Mouse (Mus musculus) E14TG2a.4 (cell line): ENCODE measurements around the gene Vasp.

Experiments
- H3K27me3 ChIP-seq: 2 replicates; pipeline ENCODE4 v1.6.1; 2014; ENCODE audit warnings: low read length, control low read depth; ENCODE audit not compliant: insufficient read depth
- H3K36me3 ChIP-seq: 2 replicates; pipeline ENCODE4 v1.6.1; 2014; ENCODE audit warnings: low read length, control low read depth; ENCODE audit not compliant: insufficient read depth
- H3K4me1 ChIP-seq: replicated peaks from 2 replicates; pipeline ENCODE4 v1.6.1; 2014; ENCODE audit warnings: low read depth, low read length, control low read depth
- H3K4me3 ChIP-seq: replicated peaks from 2 replicates; pipeline ENCODE4 v1.5.1; 2014; ENCODE audit warnings: mild to moderate bottlenecking, low read length
- H3K9me3 ChIP-seq: 2 replicates; pipeline ENCODE4 v1.6.1; 2014; ENCODE audit warnings: low read length, control low read depth
- CTCF ChIP-seq: conservative IDR thresholded peaks from 2 replicates; pipeline ENCODE4 v1.5.1; 2014; ENCODE audit warnings: low read length
- NANOG ChIP-seq: IDR thresholded peaks from 2 replicates; pipeline ENCODE4 v1.6.1; 2014; ENCODE audit warnings: borderline replicate concordance, low read length, mixed read lengths
- POU5F1 ChIP-seq: IDR thresholded peaks from 2 replicates; pipeline ENCODE4 v1.6.1; 2014; ENCODE audit warnings: low read length, borderline replicate concordance

Gene Vasp

DNA sequence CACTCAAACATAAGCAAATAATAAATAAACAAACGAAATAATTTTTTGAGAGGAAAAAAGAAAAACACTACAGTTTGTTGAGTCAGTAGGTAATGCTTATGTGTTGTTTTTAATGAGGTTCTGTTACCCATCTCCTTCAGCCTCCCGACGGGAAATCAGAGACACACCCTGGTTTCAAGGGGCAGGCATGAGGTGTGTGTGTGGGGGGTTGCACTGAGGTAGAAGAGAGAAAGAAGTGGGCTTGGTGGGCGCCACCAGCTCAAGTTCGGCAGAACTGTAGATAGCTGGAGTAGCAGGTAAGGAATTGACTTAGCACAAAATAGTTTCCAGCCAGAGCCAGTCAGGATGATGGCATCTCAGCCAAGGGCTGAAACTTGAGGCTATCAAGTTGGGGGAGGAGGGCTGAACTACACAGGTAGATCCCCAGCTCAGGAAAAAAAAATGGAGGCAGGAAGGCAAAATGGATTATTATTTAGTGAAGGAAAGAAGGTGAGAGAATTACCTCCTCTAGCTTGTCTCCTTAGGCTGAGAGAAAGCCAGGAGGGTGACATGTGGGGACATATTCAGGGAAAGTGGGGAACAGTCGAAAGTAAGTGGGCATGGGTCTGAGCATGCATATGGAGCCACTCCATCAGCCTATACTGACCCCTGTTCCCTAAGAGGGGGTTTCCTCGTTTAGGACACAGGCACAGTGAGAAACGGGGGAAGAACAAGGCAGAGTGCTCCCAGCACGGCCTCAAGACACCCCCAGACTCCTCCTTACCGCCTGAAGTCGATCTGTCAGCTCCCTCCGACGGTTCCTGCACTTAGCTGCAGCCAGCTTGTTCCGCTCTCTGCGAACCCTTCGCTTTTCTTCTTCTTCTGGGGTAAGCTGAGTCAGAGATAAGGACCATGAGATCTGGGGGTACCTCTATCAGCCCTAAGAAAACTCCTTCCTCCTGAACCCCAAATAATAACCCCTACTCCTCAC, 34.5 kb upstream of the Vasp start:
- no peak overlapping the region for H3K4me3 ChIP-seq
- peaks cover 70% of the 10 kb centered on the region for H3K4me1 ChIP-seq
- peaks cover 68% of the 10 kb centered on the region for H3K27me3 ChIP-seq
- H3K36me3 ChIP-seq, result no peaks in the 10 kb centered on the region
- TF ChIP-seq CTCF, result no peak
- no peak for TF ChIP-seq POU5F1
- TF ChIP-seq NANOG, result no peak
- H3K9me3 ChIP-seq, result no peaks in the 10 kb centered on the region

DNA sequence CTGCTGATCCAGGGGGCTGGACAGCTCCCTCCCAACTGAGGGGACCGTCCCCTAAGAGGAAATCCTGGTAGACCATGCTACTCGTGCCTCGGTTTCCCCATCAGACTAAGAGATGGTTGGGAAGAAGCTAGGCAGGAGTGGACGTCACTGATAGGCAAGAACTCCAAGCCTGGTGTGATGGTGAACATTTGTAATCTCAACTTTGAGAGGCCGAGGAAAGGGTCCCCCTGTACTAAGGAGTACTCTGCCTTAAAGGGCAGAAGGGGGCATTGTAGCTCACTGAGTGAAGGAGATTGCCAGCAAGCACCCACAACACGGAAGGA, 33.8 kb upstream of the Vasp start:
- no peaks in the 10 kb centered on the region for H3K9me3 ChIP-seq
- no peaks in the 10 kb centered on the region for H3K36me3 ChIP-seq
- peaks cover 67% of the 10 kb centered on the region for H3K4me1 ChIP-seq
- peak overlapping the region; percentile 66; the same call in 1 of the 2 replicates for H3K4me3 ChIP-seq
- peaks cover 68% of the 10 kb centered on the region for H3K27me3 ChIP-seq
- TF ChIP-seq POU5F1 (no peak), NANOG (no peak), CTCF (no peak)

DNA sequence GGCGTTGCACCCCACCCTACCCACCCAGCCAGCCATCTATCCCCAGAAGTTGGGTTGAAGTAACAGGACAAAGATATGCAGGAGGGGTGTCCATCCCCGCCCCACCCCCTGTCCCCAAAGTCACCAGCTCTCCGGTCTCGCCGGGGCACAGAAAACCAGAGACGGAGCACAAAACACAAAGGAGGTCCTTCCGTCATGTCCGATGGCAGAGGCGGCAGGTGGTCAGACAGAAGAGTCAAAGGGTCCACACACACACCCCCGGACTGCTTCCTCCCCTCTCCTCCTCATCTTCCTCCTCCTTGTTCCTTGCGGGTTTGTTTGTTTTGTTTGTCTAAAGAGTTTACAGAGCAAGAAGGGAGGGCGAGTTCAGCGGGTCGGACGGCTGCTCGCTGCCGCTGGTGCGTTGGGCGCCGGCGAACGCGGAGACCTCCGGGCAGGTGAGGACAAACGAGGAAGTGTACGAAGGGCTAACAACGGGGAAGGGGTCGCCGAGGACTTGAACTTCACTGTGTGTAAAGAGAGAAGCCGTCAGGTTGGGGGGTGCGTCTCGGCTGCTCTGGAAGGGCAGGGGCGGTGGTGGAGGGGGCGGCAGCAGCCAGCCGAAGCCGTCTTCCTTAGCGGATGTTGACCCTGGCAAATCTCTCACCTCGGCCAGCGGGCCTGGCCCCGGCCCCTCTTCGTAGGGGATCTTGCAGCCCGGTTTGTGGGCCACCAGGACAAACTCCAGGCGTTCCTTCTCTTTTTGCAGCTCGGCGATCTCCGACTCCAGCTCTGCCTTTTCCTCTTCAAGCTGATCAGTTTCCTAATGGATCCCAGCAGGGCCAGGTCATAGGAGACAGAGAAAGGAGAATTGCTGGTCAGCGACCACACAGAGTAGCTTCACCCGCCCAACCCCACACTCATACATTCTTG, 33.1 kb upstream of the Vasp start:
- Histone ChIP-seq H3K36me3 (no peaks in the 10 kb centered on the region), H3K4me1 (peaks cover 69% of the 10 kb centered on the region), H3K9me3 (no peaks in the 10 kb centered on the region), H3K27me3 (peaks cover 65% of the 10 kb centered on the region), H3K4me3 (peak overlapping the region; percentile 66)
- TF ChIP-seq NANOG, result no peak
- TF ChIP-seq POU5F1, result no peak
- TF ChIP-seq CTCF, result no peak

DNA sequence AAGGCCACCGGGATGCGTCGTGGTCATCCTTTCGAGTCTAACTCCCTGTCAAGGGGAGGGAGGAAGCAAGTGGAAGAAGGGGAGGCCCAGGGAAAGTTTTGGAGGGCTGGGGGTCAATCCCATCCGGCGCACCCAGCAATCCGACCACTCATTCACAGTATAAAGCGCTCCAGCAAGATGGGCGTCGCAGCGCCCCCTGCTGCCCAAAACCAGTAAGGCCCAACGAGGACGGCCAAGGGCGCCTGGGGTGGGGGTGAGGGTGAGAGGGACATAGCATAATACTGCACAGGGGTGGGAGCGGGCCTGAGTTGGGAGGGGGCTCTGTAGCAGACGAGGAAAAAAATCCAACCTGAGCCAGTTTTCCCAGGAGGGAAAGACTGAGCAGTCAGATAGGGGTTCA, 32.2 kb upstream of the Vasp start:
- peaks cover 55% of the 10 kb centered on the region for H3K27me3 ChIP-seq
- TF ChIP-seq CTCF (peak; percentile 61), NANOG (no peak)
- no peaks in the 10 kb centered on the region for H3K9me3 ChIP-seq
- peak overlapping the region; percentile 37 for H3K4me3 ChIP-seq
- no peaks in the 10 kb centered on the region for H3K36me3 ChIP-seq
- H3K4me1 ChIP-seq, result peaks cover 59% of the 10 kb centered on the region

DNA sequence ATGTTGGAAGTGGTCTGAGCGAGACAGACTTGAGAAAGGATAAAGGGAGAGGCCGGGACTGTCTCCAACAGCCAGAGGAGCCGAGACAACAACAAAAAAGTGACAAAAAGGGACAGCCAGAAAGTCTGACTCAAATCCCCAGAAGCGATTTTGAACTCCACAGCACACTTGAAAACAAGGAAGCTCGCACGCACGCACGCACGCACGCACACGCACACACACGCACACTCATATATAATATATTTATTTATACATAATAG, 31.4 kb upstream of the Vasp start:
- H3K9me3 ChIP-seq, result no peaks in the 10 kb centered on the region
- H3K4me3 ChIP-seq, result no peak overlapping the region
- no peaks in the 10 kb centered on the region for H3K36me3 ChIP-seq
- TF ChIP-seq CTCF (no peak), NANOG (no peak), POU5F1 (no peak)
- peaks cover 54% of the 10 kb centered on the region for H3K4me1 ChIP-seq
- H3K27me3 ChIP-seq, result peaks cover 54% of the 10 kb centered on the region

DNA sequence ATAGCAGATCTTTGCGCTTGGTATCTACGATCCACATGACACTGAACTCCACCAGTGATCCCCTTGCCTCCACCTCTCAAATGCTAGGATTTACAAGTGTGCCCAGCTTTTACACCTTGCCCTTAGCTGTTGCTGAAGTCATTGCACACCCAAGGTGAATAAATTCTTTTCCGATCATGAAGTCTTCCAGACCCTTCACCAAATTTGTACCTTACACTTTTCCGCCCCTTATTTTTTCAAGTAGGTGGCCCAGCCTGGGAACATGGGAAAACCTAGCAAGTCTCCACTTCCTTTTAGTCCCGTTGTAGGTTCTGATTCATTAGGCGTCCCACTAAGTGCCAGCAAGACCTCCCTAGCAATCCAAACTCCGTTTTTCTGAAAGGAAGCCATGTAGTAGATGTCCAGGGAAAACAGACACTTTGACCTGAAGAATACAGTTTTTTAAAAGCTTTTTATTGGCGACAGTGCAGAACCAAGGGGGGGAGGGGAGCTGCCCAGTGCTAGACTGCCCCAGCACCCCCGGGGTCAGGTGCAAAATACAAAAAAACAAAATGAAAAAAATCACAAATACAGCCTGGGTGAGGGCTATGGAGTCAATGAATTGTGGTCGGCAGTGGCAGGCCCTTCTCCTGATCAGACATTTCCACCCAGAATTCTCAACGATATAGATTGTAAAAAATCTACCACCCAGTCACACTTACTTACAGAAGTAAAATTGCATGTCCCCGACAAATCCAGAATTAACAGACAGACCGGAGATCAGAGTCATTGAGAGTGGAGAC, 30.8 kb upstream of the Vasp start:
- no peak for TF ChIP-seq CTCF
- no peak for TF ChIP-seq POU5F1
- TF ChIP-seq NANOG, result no peak
- Histone ChIP-seq H3K36me3 (no peaks in the 10 kb centered on the region), H3K27me3 (peaks cover 54% of the 10 kb centered on the region), H3K4me3 (peak overlapping the region; percentile 79; the same call in 1 of the 2 replicates), H3K9me3 (no peaks in the 10 kb centered on the region), H3K4me1 (peaks cover 49% of the 10 kb centered on the region)

DNA sequence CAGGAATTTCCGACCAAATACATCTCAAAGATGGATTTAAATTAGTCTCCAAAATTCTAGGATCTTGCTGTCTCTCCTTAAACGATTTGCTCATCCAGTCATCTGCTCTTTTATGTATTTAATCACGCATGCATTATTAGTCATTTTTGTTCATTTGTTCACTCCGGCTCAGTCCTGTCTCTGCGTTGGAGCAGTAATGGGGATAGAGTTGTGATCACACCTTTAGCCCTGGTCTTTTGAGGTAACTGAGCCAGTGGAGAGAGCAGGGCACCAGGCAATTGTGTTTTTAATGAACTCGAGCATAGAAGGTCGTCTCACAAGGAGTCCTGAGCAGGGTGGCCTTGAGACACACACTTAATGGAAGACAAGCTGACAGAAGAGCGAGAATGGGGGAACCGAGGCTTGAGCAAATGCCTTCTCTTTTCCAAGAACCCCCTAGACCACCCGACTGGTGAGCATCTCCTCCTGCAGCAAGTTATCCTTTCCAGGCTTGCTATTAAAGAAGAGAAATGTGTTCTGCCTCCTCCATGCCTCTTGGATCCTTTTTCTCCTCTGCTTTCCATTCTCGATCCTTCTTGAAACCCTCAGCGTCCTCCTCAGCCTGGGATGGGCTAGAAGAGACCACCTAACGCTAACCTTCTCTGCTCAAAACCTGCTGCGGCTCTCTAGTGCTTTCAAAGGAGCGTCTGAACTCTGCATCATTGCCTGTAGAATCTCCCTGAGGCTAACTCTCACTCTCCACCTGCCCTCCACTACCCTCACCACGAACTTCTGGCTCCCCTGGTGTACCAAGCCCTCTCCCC, 30.0 kb upstream of the Vasp start:
- Histone ChIP-seq H3K27me3 (peaks cover 47% of the 10 kb centered on the region), H3K4me3 (peak overlapping the region; percentile 79), H3K9me3 (no peaks in the 10 kb centered on the region), H3K36me3 (no peaks in the 10 kb centered on the region), H3K4me1 (peaks cover 42% of the 10 kb centered on the region)
- TF ChIP-seq CTCF, result no peak
- TF ChIP-seq POU5F1, result no peak
- TF ChIP-seq NANOG, result no peak
